Mouse (Mus musculus) layer of hippocampus, adult 9-11 months (tissue): ENCODE results near the gene Usf1.

Experiments used
- DNase-seq: peaks from one replicate; pipeline ENCODE4 v3.0.0; 2022

Gene Usf1

GRCm38 (mm10) chr1:171419291-171419882 is 8.3 kb downstream of the Usf1 start:
- DNase-seq = no peak

- no peak for DNase-seq
Observed at GRCm38 (mm10) chr1:171419905-171420304, 8.8 kb downstream of the Usf1 start.

GRCm38 (mm10) chr1:171422504-171423095 is 11.5 kb downstream of the Usf1 start:
- DNase-seq = no peak

GRCm38 (mm10) chr1:171424638-171425037 is 13.5 kb downstream of the Usf1 start:
- DNase-seq = no peak

- DNase-seq = no peak
Observed at GRCm38 (mm10) chr1:171425126-171425525, 14.0 kb downstream of the Usf1 start.

- DNase-seq = no peak
Observed at GRCm38 (mm10) chr1:171432158-171432557, 21.0 kb downstream of the Usf1 start.

- no peak for DNase-seq
Observed at GRCm38 (mm10) chr1:171435288-171435814, 24.2 kb downstream of the Usf1 start.

- DNase-seq = no peak
Observed at GRCm38 (mm10) chr1:171435974-171436373, 24.9 kb downstream of the Usf1 start.

- peak; percentile 55 for DNase-seq
Observed at GRCm38 (mm10) chr1:171437264-171438013, 26.3 kb downstream of the Usf1 start, which contains the start of gene F11r. F11r (plus strand) TSS chr1:171437535.

- DNase-seq = no peak
Observed at GRCm38 (mm10) chr1:171438014-171438670, 27.0 kb downstream of the Usf1 start.

- no peak for DNase-seq
Observed at GRCm38 (mm10) chr1:171439072-171439471, 28.0 kb downstream of the Usf1 start.

- no peak for DNase-seq
Observed at GRCm38 (mm10) chr1:171440025-171440725, 29.1 kb downstream of the Usf1 start.

GRCm38 (mm10) chr1:171441466-171442412 is 30.6 kb downstream of the Usf1 start:
- DNase-seq = no peak

GRCm38 (mm10) chr1:171442413-171442760 is 31.3 kb downstream of the Usf1 start:
- DNase-seq = no peak

GRCm38 (mm10) chr1:171445050-171445449 is 33.9 kb downstream of the Usf1 start:
- no peak for DNase-seq

- no peak for DNase-seq
Observed at GRCm38 (mm10) chr1:171446854-171447253, 35.7 kb downstream of the Usf1 start.

GRCm38 (mm10) chr1:171447692-171448091 is 36.6 kb downstream of the Usf1 start:
- no peak for DNase-seq

- no peak for DNase-seq
Observed at GRCm38 (mm10) chr1:171450062-171450461, 38.9 kb downstream of the Usf1 start.

GRCm38 (mm10) chr1:171451001-171451400 is 39.9 kb downstream of the Usf1 start:
- peak; percentile 44 for DNase-seq

- no peak for DNase-seq
Observed at GRCm38 (mm10) chr1:171452522-171452921, 41.4 kb downstream of the Usf1 start.

- DNase-seq = no peak
Observed at GRCm38 (mm10) chr1:171452923-171453322, 41.8 kb downstream of the Usf1 start.

GRCm38 (mm10) chr1:171454926-171455325 is 43.8 kb downstream of the Usf1 start:
- DNase-seq = no peak
